Mouse (Mus musculus): ENCODE data around the gene Axin1.

DNA sequence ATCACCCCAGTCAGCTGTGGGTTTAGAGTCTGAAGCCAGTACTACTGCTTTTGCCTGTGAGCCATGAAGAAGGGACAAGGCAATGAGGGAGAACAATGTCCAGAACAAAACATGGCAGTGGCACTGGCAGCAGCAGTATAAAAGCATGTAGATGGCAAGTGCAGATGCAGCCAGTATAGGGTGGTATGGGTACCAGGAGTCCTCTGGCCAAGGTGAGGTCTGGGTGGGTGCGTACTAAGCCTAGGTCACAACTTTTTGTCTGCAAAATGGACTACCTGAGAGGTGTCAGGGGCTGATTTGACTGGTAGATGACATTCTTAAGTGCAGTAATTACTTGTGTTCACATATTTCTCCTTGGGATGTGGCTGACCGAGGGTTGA lies 747 bp upstream of the Axin1 start:
- TF ChIP-seq CTCF (IDR thresholded peaks at IDR 0.05; ENCODE audit: low read depth, low read length) (no peak), POLR2A (IDR thresholded peaks at IDR 0.05; ENCODE audit: insufficient read depth, low read length) (no peak)
